ENCODE assay signal across 18 mouse cellular contexts in genomic region chr17:62691201-62691715, GRCm38 (mm10).
DNase-seq lines count a peak whose midpoint lies in the region; ATAC-seq and TF ChIP-seq lines count a peak whose summit lies in the region.
"Had no signal": no experiment of that assay in that cellular context is flagged by ENCODE, and none has a peak within 500 bp of the region (broad histone marks: within the 10 kb centered on the region; RNA-seq: fewer than 3 reads in every experiment).

No protein-coding gene starts in this region.

- H3K79me2 ChIP-seq in C2C12 (ENCODE audit: control insufficient read depth, insufficient read depth) (peaks cover 35% of the 10 kb centered on the region), myocyte (ENCODE audit: control insufficient read depth, insufficient read depth) (no peaks in the 10 kb centered on the region)

- no peak overlapping the region for H3ac ChIP-seq in C2C12 (ENCODE audit: control insufficient read depth, insufficient read length, low read depth)
- no peak overlapping the region for H3ac ChIP-seq in myocyte (ENCODE audit: control insufficient read depth, insufficient read length)

- no peak for ATAC-seq in forebrain, embryonic 13.5 days
- ATAC-seq in forebrain, embryonic 11.5 days (replicated peaks; ENCODE audit: low FRiP score), result no peak
- no peak for ATAC-seq in hindbrain, embryonic 15.5 days (ENCODE audit: low FRiP score, low read depth)
- ATAC-seq in hindbrain, embryonic 11.5 days (ENCODE audit: low FRiP score), result no peak

- peaks cover 6% of the 10 kb centered on the region for H3K79me3 ChIP-seq in C2C12 (ENCODE audit: low read depth)

- H3K9ac ChIP-seq in forebrain, embryonic 13.5 days, result 0 out of 2 replicates have a peak overlapping the region, but pooled peaks have one; percentile 21
- H3K9ac ChIP-seq in forebrain, embryonic 11.5 days (ENCODE audit: low read length), result no peak overlapping the region
- 0 out of 2 replicates have a peak overlapping the region, but pooled peaks have one; percentile 7 for H3K9ac ChIP-seq in hindbrain, embryonic 15.5 days
- H3K9ac ChIP-seq in hindbrain, embryonic 11.5 days (ENCODE audit: low read depth, low read length), result no peak overlapping the region
- H3K9ac ChIP-seq: embryonic facial prominence, embryonic 12.5 days; forebrain, embryonic 15.5 days; heart, embryonic 15.5 days had no signal

- H3K4me1 ChIP-seq in forebrain, embryonic 13.5 days, result peaks cover 28% of the 10 kb centered on the region
- H3K4me1 ChIP-seq in forebrain, embryonic 11.5 days (replicated peaks; ENCODE audit: control insufficient read depth, insufficient read depth, low read length), result peaks cover 2% of the 10 kb centered on the region; the same call in 1 of the 2 replicates
- peaks cover 6% of the 10 kb centered on the region; the same call in 1 of the 2 replicates for H3K4me1 ChIP-seq in hindbrain, embryonic 15.5 days (replicated peaks)
- H3K4me1 ChIP-seq in hindbrain, embryonic 11.5 days (replicated peaks; ENCODE audit: control insufficient read depth, insufficient read depth, low read length), result no peaks in the 10 kb centered on the region

- WGBS in forebrain, embryonic 13.5 days, result 80% methylated on average over 4 of the region's 4 CpGs
- WGBS in forebrain, embryonic 11.5 days, result 82% methylated on average over 4 of the region's 4 CpGs
- 86% methylated on average over 4 of the region's 4 CpGs for WGBS in hindbrain, embryonic 15.5 days
- 84% methylated on average over 4 of the region's 4 CpGs for WGBS in hindbrain, embryonic 11.5 days

- H3K4me3 ChIP-seq in forebrain, embryonic 13.5 days, result no peak overlapping the region
- H3K4me3 ChIP-seq in forebrain, embryonic 11.5 days (ENCODE audit: low read depth, low read length), result no peak overlapping the region
- H3K4me3 ChIP-seq in hindbrain, embryonic 15.5 days, result no peak overlapping the region
- H3K4me3 ChIP-seq in hindbrain, embryonic 11.5 days (ENCODE audit: low read depth, low read length), result no peak overlapping the region
- H3K4me3 ChIP-seq in C2C12 (ENCODE audit: insufficient read depth, poor library complexity, severe bottlenecking), result no peak overlapping the region
- no peak overlapping the region for H3K4me3 ChIP-seq in myocyte
- H3K4me3 ChIP-seq: embryonic facial prominence, embryonic 12.5 days; forebrain, embryonic 15.5 days; heart, embryonic 10.5 days; heart, embryonic 15.5 days had no signal

- no peaks in the 10 kb centered on the region for H3K9me3 ChIP-seq in forebrain, embryonic 13.5 days (replicated peaks)
- H3K9me3 ChIP-seq in forebrain, embryonic 11.5 days (ENCODE audit: control insufficient read depth, low read length), result no peaks in the 10 kb centered on the region
- no peaks in the 10 kb centered on the region for H3K9me3 ChIP-seq in hindbrain, embryonic 15.5 days
- H3K9me3 ChIP-seq in hindbrain, embryonic 11.5 days (ENCODE audit: control insufficient read depth, low read length), result no peaks in the 10 kb centered on the region
- H3K9me3 ChIP-seq: embryonic facial prominence, embryonic 12.5 days; forebrain, embryonic 15.5 days; heart, embryonic 10.5 days; heart, embryonic 15.5 days had no signal

- no peaks in the 10 kb centered on the region for H3K27me3 ChIP-seq in forebrain, embryonic 13.5 days
- H3K27me3 ChIP-seq in forebrain, embryonic 11.5 days (ENCODE audit: control insufficient read depth, insufficient read depth, low read length), result no peaks in the 10 kb centered on the region
- H3K27me3 ChIP-seq in hindbrain, embryonic 15.5 days, result no peaks in the 10 kb centered on the region
- H3K27me3 ChIP-seq in hindbrain, embryonic 11.5 days (ENCODE audit: control insufficient read depth, insufficient read depth, low read length), result no peaks in the 10 kb centered on the region
- H3K27me3 ChIP-seq in C2C12 (ENCODE audit: control insufficient read depth, insufficient read depth, insufficient read length) (no peaks in the 10 kb centered on the region), myocyte (ENCODE audit: control insufficient read depth, insufficient read depth, insufficient read length) (no peaks in the 10 kb centered on the region)
- H3K27me3 ChIP-seq: embryonic facial prominence, embryonic 12.5 days; forebrain, embryonic 15.5 days; heart, embryonic 15.5 days had no signal

- no peak for TF ChIP-seq POLR2A in myocyte (IDR thresholded peaks at IDR 0.05; ENCODE audit: insufficient read length, low read depth)

- no peak for TF ChIP-seq CTCF in C2C12 (IDR thresholded peaks at IDR 0.05; ENCODE audit: control insufficient read depth, insufficient read depth, insufficient read length)

- H3K27ac ChIP-seq in forebrain, embryonic 13.5 days, result no peak overlapping the region
- H3K27ac ChIP-seq in forebrain, embryonic 11.5 days (ENCODE audit: low read depth, low read length), result no peak overlapping the region
- no peak overlapping the region for H3K27ac ChIP-seq in hindbrain, embryonic 15.5 days (replicated peaks)
- H3K27ac ChIP-seq in hindbrain, embryonic 11.5 days (ENCODE audit: low read depth, low read length), result no peak overlapping the region
- H3K27ac ChIP-seq: embryonic facial prominence, embryonic 12.5 days; forebrain, embryonic 15.5 days; heart, embryonic 15.5 days had no signal

- H3K36me3 ChIP-seq in forebrain, embryonic 13.5 days (ENCODE audit: poor library complexity, severe bottlenecking), result no peaks in the 10 kb centered on the region
- no peaks in the 10 kb centered on the region for H3K36me3 ChIP-seq in forebrain, embryonic 11.5 days (ENCODE audit: control insufficient read depth, insufficient read depth, low read length)
- H3K36me3 ChIP-seq in hindbrain, embryonic 15.5 days, result no peaks in the 10 kb centered on the region
- no peaks in the 10 kb centered on the region for H3K36me3 ChIP-seq in hindbrain, embryonic 11.5 days (ENCODE audit: control insufficient read depth, insufficient read depth, low read length)
- H3K36me3 ChIP-seq in C2C12 (ENCODE audit: control insufficient read depth, insufficient read depth) (no peaks in the 10 kb centered on the region), myocyte (ENCODE audit: control insufficient read depth, insufficient read depth) (no peaks in the 10 kb centered on the region)
- H3K36me3 ChIP-seq: embryonic facial prominence, embryonic 12.5 days; forebrain, embryonic 15.5 days; heart, embryonic 10.5 days; heart, embryonic 15.5 days had no signal

- DNase-seq in forebrain, embryonic 11.5 days (ENCODE audit: low spot score), result no peak
- no peak for DNase-seq in hindbrain, embryonic 11.5 days (ENCODE audit: low spot score)
- DNase-seq in ovary, adult 18-20 months (ENCODE audit: low spot score), result no peak
- DNase-seq: adrenal gland, postnatal 10 days; cerebellum, adult 11 months; cerebellum, adult 9-10 months; cerebellum, postnatal 25 days; gastrocnemius, postnatal 36 days; heart, adult 18-20 months; heart, postnatal 14 days had no signal

- H3K4me2 ChIP-seq in forebrain, embryonic 13.5 days, result no peak overlapping the region
- no peak overlapping the region for H3K4me2 ChIP-seq in forebrain, embryonic 11.5 days (ENCODE audit: low read depth, low read length, severe bottlenecking)
- H3K4me2 ChIP-seq in hindbrain, embryonic 15.5 days, result no peak overlapping the region
- no peak overlapping the region for H3K4me2 ChIP-seq in hindbrain, embryonic 11.5 days (replicated peaks; ENCODE audit: low read depth, low read length)
- peak overlapping the region; percentile 50 for H3K4me2 ChIP-seq in myocyte (ENCODE audit: low read depth)
- H3K4me2 ChIP-seq: embryonic facial prominence, embryonic 12.5 days; forebrain, embryonic 15.5 days; heart, embryonic 15.5 days had no signal

TF ChIP-seq in C2C12, 6 proteins besides CTCF, POLR2A, EP300 and RAD21:
- TF ChIP-seq MAX (IDR thresholded peaks at IDR 0.05) (peak; percentile 34), USF1 (IDR thresholded peaks at IDR 0.05; ENCODE audit: low read depth) (no peak), MYOD1 (IDR thresholded peaks at IDR 0.05; ENCODE audit: control insufficient read depth, insufficient read length, low read depth) (peak; percentile 16)
TF ChIP-seq in C2C12: peak in this region for 2.

TF ChIP-seq in myocyte, 11 proteins besides CTCF, POLR2A, EP300 and RAD21:
- TF ChIP-seq MAX (IDR thresholded peaks at IDR 0.05; ENCODE audit: low read depth) (no peak), SRF (IDR thresholded peaks at IDR 0.05; ENCODE audit: control insufficient read depth, insufficient read length, low read depth) (no peak), MYOG (IDR thresholded peaks at IDR 0.05; ENCODE audit: control insufficient read depth in 1 of 3, insufficient read depth in 1 of 3, insufficient read length in 2 of 3, low read depth in 2 of 3) (no peak), MYOD1 (IDR thresholded peaks at IDR 0.05; ENCODE audit: control insufficient read depth in 1 of 3, insufficient read length in 2 of 3, low read depth in 2 of 3) (no peak), E2F4 (IDR thresholded peaks at IDR 0.05; ENCODE audit: insufficient read depth) (no peak), REST (IDR thresholded peaks at IDR 0.05; ENCODE audit: insufficient read depth, insufficient read length) (no peak), TCF3 (IDR thresholded peaks at IDR 0.05; ENCODE audit: insufficient read length, low read depth) (no peak), TCF12 (IDR thresholded peaks at IDR 0.05; ENCODE audit: insufficient read depth, poor library complexity, severe bottlenecking) (no peak), CEBPB (IDR thresholded peaks at IDR 0.05; ENCODE audit: insufficient read depth, poor library complexity, severe bottlenecking) (no peak), POLR2AphosphoS2 (IDR thresholded peaks at IDR 0.05; ENCODE audit: insufficient read length, low read depth) (no peak), USF1 (IDR thresholded peaks at IDR 0.05; ENCODE audit: low read depth) (no peak)

Comparison
In these comparisons a context has a peak if more than half of its experiments do, and no peak if none do; other contexts are left out.
1. H3K9ac ChIP-seq: peak in forebrain, embryonic 13.5 days (single experiment) and hindbrain, embryonic 15.5 days (single experiment); none in forebrain, embryonic 11.5 days (single experiment) and hindbrain, embryonic 11.5 days (single experiment).